Mouse (Mus musculus) right cerebral cortex, postnatal 36 days (tissue): ENCODE data around the gene Sult1a1.

Experiments
- DNase-seq, 2 experiments: peaks; one replicate each; pipeline ENCODE4 v3.0.0; 2022; ENCODE audit warnings: low spot score in 2 of 2, mixed read lengths in 1 of 2

Sult1a1 gene

DNA sequence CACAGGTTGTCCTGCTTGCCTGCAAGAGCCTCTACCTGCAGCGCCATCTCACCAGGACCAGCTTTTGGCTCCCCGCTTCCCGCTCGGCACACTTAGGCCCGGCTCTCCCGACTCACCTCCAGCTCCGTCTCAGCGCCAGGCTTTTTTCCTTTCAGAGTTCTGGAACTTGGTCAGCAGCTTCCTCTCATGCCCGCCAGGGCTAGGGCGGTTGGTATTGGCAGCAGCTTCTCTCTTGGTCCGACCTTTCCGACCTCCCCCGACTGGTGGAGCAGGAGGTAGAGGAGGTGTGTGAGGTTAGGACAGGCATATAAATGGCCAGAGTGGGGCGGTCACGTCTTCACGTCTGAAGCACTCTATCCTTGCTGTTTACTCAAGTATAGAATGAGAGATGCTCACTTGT is 51.5 kb downstream of the Sult1a1 start:
- no peak for DNase-seq

DNA sequence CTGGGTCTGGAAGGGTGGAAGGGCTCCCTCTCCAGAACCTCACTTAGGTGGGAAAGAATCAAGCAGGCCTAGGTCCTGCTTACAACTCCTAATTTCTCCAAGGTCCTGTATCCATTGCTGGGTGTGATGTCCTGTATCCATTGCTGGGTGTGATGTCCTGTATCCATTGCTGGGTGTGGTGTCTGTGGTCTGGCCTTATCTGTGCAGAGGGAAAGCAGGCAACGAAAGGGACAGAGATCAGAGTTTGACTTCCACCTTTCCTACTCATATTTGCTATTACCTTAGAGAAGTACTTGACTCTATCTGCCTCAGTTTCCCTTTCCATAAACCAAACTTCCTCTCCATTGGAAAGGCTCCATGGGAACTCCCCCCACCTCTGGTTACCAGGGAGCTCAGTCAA is 52.9 kb downstream of the Sult1a1 start:
- DNase-seq = no peak
